Mouse (Mus musculus): ENCODE results near the gene Muc1.

The Muc1 gene

GRCm38 (mm10) chr3:89270891-89271290, 42.0 kb downstream of the Muc1 start:
- peak; percentile 46 for DNase-seq (ENCODE audit: low spot score)

- peak; percentile 19 for DNase-seq (ENCODE audit: low spot score)
These were observed 42.9 kb downstream of the Muc1 start for GRCm38 (mm10) chr3:89271760-89272159.

GRCm38 (mm10) chr3:89276061-89276460, 47.2 kb downstream of the Muc1 start:
- DNase-seq (ENCODE audit: low spot score) = no peak

- DNase-seq (ENCODE audit: low spot score) = peak; percentile 57
These were observed 48.6 kb downstream of the Muc1 start for GRCm38 (mm10) chr3:89277281-89278021.

- DNase-seq (ENCODE audit: low spot score) = peak; percentile 14
These were observed 49.2 kb downstream of the Muc1 start for GRCm38 (mm10) chr3:89278107-89278506.

GRCm38 (mm10) chr3:89278643-89279042, 49.8 kb downstream of the Muc1 start:
- no peak for DNase-seq (ENCODE audit: low spot score)

GRCm38 (mm10) chr3:89279153-89279890, 50.5 kb downstream of the Muc1 start:
- peak; percentile 79 for DNase-seq (ENCODE audit: low spot score)

GRCm38 (mm10) chr3:89280050-89280605, 51.3 kb downstream of the Muc1 start:
- peak; percentile 23 for DNase-seq (ENCODE audit: low spot score)

- DNase-seq (ENCODE audit: low spot score) = peak; percentile 33
These were observed 52.0 kb downstream of the Muc1 start, which contains the start of gene Efna1 for GRCm38 (mm10) chr3:89280606-89281511. Gene Efna1, minus strand, starts transcription at chr3:89281142.

- DNase-seq (ENCODE audit: low spot score) = peak; percentile 92
These were observed 52.9 kb downstream of the Muc1 start for GRCm38 (mm10) chr3:89281579-89282290.

- DNase-seq (ENCODE audit: low spot score) = no peak
These were observed 53.4 kb downstream of the Muc1 start for GRCm38 (mm10) chr3:89282291-89282643.
